Mouse (Mus musculus) megakaryocyte, embryonic 14.5 days (primary cell): Measurements from ENCODE around the gene Apc2.

Experiments used
- FLI1 ChIP-seq: IDR thresholded peaks from 2 replicates; pipeline ENCODE4 v1.6.1; 2012; ENCODE audit warnings: low read length, inconsistent platforms, mixed read lengths
- GATA1 ChIP-seq: IDR thresholded peaks from 3 replicates; pipeline ENCODE4 v1.6.1; 2012; ENCODE audit warnings: mixed read lengths, low read length, inconsistent platforms, borderline replicate concordance

GRCm38 (mm10) chr10:80357336-80357735 lies 61.6 kb downstream of the Apc2 start:
- TF ChIP-seq GATA1: no peak
- TF ChIP-seq FLI1: no peak
